Mouse (Mus musculus) layer of hippocampus, postnatal 14 days (tissue): ENCODE results near the gene Mtmr10. TPM values are rescaled to one million over a fixed set of nuclear protein-coding genes. Genes with fewer than 3 reads are reported as not detected.

Source experiments
- DNase-seq, 2 experiments: peaks; one replicate each; pipeline ENCODE4 v3.0.0; 2021 to 2022; ENCODE audit warnings: low spot score in 2 of 2, mixed read lengths in 1 of 2
- total RNA-seq, 2 experiments: library from RNA; stranded (reverse); gene quantifications; 2 replicates each; pipeline ENCODE4 v1.2.3; 2021

Gene Mtmr10
- total RNA-seq, 2 experiments from 2014 or later = 16.1 to 18.1 TPM

DNA sequence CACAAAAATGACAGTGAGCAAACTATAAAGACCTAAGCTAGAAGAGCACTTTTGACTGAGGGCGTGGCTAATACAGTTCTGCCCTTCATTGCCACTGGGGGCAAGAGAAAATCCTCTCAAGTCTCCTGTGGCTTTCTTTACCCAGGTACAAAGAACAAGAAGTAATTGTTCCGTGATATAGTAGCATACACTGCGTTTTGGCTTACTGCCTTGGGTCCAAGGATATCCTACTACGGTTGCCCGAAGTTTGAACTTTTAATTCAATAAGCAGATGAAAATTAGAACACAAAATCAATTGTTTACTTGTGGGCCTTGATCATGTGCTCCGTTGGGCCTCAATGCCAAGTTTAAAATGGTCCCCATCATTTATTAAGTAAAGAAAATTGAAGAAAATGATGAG lies 3.0 kb downstream of the Mtmr10 start:
- no peak for DNase-seq

DNA sequence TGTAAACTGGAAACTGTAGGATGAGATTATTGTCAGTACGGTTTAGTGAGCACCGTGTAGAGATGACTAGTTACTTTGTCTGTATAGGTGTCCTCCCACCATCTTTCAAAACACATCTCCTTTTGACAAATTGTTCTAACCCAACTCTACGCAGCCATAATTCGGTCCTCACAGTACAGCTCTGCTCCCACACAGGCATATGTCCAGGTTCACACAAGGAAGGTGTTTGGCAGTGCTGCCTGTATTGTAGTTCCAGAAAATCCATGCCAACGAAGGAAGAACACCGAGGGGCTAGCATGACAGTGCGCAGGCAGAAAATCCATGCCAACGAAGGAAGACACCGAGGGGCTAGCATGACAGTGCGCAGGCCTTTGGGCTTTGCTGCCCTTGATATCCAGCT lies 4.3 kb downstream of the Mtmr10 start:
- no peak for DNase-seq

DNA sequence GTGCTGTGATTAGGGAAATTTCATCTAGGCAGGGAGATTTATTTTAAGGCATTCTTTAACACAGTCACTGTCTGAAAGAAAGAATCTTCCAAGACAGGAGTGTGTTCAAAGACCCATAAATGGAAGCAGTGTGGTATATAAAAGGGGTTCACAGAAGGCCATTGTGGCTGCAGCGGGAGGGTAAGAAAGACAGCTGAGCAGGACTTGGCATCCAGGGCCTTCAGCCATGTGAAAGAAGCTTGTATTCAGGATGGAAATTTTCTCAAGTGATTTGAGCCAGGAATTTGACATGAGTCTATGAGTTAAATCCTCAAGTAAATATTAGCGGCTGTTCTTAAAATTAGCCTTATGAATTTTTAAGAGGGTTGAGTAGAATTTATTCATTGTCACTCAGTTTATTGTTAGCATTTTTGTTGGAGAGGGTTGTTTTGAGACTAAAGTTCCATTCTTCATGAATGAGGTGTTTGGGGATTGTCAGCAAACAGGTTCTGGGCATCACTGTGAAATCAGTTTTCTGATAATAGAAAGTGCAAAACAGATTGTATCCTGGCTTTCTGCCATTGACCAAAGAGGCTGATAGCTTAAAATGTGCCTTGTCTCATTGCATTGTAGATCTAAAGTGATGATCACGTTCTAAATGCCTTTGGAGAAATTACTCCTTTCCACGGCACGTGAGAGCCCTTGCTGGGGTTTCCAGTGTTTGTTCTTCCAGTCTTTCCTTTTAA lies 9.0 kb downstream of the Mtmr10 start:
- DNase-seq = peak in 1 of 2 experiments; percentile 44

DNA sequence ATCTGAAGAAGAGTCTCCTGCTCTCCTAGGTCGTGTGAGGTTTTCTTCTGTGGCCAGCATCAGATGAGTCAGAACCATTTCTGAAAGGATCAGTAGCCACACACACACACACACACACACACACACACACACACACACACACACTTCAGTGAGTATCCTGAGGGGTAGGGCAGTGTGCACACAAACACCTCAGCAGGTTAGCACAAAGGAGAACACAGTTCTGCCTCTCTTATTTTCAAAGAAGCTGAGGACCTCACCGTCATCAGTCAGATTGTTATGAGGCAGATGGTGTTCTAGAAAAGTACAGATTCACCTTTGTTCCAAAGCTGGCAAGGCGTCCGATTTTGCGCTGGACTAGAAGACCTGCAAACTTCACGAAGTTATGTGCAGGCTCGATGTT lies 22.8 kb downstream of the Mtmr10 start:
- no peak for DNase-seq

DNA sequence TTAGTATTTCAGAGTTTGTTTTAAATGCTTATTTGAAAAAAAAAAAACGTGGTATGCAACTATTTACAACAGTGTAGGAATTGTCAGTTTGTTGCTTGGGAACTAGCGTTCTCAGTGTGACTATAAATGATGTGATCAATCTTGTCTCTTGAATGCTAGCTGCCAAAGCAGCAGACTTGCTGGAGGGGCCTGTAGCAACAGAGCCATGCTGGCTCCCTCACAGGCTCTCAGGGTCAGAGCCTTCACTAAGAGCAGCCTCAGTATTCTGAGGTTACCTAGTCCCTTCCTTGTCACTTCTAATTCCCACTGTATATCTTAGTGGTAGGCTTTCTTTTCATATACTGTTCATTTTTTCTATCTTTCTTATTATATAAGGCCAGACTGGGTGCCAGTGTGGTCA lies 23.3 kb downstream of the Mtmr10 start:
- no peak for DNase-seq

DNA sequence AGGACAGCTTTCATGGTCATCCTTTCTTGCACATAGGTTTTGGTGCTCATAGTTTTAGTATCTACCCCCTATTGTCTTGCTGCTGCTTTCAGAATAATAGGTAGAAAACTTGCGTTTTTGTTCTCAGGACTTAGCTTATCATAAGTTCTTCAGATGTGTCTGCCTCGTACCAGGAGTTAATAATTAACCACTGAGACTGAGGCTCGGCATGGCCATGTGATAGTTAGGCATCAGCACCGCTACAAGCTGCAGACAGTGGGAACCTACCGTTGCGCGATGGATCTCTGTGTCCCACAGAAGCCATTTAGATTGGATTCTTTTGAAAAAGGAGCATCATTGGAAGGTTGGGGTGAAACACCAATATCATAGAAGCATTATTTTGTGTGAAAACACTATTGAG lies 25.4 kb downstream of the Mtmr10 start:
- no peak for DNase-seq

DNA sequence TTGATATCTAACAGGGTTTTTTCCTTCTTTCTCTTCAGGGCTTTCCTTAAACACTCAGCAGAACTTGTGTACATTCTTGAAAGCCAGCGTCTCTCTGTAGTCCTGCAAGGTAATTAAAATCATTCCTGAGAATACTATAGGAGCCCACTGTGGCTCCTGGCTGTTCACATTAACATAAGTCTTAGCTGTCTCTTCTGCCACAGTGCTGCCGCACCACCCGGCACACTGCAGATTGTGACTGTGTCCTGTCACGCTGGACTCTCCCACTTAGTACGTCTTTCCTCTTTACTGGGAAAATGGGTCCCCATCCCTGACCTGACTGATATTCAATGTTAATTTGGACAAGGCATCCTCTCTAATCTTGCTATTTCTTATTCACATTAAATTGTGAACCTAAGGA lies 33.7 kb downstream of the Mtmr10 start:
- DNase-seq = no peak

DNA sequence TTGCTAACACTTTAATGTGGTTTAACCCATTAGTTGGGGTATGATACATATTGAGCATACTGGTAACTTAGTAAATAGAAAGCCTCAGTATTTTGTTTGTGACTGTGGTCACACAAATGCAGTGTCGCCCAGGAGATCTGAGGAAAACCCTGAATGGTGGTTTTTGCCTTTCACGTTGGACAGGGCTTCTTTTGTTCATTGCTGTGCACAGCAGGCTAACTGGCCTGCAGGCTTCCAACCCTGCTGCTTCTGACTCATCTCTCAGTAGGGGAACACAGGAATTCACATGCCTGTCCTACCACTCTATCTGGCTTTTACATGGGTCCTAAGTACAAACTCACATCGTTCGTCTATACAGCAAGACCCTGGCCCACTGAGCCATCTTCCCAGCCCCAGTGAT lies 34.2 kb downstream of the Mtmr10 start:
- DNase-seq = no peak

DNA sequence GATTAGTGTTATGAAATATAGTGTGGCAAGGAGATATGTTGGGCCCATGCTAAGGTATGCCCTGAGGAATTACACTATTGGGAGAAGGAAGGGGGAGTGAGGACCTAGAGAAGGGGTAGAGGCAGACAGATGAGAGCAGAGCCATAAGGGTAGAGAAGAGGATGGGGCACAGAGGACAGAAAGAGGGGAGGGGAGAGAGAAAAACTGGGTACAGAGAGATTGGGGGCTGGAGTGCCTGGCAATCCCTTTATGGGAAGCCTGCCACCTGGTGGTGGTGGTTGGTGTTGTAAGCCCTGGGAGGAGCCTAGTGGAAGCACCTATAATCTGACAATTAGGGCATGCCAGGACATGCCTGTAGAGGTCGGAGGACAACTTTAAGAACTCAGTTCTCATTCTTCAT lies 39.4 kb downstream of the Mtmr10 start:
- DNase-seq = peak; percentile 74 to 79

DNA sequence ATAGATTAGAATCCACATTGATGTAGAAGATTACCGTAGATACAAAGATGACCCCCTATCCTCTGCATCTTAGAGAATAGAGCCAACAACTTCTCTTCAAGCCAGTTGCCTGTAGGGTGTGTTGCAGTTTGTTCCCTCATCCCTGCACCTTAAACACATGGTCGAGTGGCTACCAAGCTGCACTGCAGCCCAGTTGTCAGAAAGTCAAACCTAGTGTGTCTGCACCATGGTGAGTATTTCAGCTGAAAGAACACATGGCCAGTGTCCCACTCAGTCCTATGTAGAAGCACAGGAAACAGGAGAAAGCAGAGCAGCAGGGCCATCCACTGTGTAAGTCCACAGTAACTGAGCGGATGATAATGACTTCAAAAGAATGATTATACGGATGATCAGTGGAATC lies 40.0 kb downstream of the Mtmr10 start:
- no peak for DNase-seq

DNA sequence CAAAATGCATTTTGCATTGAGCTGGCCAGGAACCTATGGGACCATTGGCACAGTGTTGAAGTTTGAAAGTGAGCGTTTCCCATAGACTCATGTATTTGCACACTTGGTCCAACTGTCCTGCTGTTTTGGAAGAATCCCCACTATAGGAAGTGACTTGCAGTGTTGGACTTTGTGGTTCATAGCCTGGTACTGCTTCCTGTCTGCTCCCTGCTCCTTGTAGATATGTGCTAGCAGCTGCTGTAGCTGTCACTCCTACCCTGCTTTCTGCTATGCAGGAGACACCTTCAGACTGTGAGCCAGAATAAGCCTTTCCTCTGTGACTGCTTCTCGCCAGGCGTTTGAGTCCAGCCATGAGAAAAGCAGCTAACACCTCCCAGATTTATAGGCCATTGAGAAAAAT lies 43.9 kb downstream of the Mtmr10 start:
- no peak for DNase-seq

DNA sequence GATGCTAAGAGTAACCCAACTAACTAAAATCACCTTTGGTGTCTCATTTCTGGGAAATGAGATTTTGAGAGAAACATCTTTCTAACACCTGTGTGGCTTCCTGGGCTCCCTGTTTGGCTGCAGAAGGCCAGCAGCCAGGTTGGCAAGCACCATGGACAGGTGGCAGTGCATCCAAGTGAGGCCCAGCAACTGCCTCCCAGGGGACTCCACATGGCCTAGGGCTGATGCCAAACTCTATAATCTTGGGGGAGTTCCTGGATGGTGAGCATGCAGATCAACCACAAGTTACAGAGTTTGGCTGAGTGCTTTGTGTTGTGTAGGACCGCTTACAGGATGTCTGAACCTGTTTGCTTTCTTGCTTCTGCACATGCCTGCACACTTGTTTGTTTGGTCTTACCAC lies 45.2 kb downstream of the Mtmr10 start:
- DNase-seq = no peak

DNA sequence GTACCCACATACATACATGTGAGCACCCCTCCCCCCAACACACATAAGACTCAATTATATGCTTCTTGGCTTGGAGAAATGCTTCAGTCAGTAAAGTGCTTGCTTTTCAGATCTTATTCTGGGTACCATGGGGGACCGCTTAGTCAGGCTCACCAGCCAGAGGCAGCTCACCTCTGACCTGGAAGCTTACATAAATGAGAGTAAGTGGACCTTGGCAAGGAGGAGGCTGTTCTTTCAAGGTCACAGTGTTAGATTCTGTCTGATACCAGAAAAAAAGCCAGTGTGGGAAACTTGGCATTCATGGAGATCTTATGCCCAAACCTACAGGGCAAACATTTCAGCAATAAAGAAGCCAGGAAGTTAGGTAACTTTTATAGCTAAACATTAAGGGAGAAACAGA lies 60.4 kb downstream of the Mtmr10 start:
- DNase-seq = no peak

DNA sequence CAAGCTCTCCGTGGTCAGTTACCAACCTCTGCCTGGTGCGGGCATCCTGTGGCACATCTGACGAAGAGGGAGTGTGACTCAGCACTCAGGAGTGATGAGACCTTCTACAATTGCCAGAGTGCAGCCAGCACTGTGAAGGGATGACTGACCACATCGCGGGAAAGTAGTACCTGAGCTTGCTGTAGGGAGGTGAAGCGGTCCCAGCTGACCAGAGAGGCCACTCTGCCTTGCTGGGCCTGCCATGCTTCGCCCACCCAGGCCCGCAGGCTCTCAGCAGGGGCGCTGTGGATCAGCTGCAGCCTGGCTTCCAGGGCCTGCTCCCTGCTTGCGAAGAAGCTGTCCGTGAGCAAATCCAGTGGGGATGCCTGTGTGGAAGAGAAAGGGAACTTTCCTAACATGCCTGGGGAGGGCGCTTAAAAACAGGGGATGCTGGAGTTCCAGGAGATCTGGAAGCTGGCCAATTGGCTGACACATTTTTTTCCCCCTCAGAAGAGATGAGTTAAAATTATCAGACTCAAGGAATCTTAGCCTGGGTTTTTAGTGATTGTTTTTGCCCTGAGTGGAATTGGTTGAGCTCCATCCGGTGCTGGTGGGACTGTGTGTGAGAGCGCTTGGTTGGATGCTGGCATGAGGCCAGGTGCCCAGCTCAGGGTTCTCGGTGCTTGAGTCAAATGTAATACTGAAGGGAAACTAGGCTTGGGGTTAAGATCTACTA lies 61.9 kb downstream of the Mtmr10 start:
- DNase-seq = peak in 1 of 2 experiments; percentile 48

DNA sequence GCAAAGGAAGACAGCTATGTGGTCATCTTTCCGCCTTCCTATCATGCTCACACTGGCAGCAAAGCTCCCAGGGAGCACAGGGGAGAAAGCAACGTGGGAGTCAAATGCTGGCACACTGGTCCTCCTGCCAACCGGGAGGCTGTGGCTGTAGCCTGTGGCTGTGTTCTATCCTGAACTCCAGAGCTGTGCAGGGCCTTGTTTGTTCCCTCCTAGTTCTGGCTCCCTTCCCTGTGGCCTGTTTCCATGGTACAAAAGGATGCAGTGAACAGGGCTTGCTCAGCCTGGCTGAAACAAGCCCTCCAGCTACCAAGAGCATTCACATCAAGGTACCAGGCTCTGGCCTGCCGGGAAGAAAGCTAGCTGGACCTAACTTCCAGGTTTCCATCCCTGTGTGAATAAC lies 63.6 kb downstream of the Mtmr10 start:
- DNase-seq = peak; percentile 68 to 90

DNA sequence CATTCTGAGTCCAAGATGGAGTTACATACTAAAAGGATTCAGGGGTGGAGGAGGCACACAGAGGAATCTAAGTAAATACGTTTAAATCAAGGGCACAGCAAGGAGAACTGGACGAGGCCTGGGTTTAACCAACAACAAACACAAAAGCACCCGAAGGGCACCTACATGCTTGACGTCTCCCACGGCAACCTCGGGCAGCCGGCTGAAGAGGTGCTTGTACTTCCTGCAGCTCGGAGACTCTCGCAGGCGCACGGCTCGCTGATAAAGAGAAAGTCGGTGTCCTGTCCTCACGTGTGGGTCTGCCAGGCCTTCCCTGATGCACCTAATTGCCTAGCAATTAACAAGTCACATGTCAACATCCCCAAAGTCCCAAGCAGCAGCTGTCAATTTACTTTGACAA lies 66.8 kb downstream of the Mtmr10 start:
- no peak for DNase-seq

DNA sequence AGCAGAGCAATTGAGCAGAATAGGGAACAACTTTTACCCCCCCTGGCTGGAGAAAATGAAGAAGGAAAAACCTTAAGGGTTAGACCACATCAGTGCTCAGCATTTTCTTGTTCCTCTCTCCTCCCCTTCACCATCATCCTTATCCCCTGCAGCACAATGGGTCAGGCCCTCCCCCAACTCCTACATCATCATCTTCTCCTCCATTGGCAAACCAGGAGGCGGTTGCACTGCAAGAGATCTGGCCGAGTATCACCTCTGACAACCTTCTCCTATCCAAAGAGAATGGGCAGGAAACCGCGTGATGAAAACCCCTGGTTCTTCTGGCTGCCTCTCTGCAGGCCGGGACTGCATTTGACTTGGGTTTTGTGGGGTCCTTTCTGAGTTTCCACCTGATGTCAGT lies 69.2 kb downstream of the Mtmr10 start:
- DNase-seq = no peak

DNA sequence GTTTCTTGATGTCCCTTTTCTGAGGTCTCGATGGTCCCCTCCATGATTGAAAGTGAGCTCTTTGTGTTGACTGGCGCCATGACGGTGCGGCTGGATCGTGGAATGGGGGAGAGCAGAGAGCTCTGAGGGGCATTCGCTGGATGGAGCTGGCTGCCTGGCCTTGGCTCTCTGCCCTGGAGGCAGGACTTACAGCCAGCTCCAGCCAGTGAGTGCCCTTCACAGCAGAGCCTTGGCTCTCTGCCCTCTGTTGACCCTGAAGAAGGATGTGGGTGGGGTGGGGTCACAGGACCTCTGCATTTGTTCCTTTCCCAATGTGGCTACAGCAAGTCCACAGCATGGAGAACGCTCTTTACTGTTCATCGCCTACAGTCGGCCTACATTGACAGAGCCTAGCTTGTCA lies 70.0 kb downstream of the Mtmr10 start:
- peak; percentile 50 to 65 for DNase-seq

DNA sequence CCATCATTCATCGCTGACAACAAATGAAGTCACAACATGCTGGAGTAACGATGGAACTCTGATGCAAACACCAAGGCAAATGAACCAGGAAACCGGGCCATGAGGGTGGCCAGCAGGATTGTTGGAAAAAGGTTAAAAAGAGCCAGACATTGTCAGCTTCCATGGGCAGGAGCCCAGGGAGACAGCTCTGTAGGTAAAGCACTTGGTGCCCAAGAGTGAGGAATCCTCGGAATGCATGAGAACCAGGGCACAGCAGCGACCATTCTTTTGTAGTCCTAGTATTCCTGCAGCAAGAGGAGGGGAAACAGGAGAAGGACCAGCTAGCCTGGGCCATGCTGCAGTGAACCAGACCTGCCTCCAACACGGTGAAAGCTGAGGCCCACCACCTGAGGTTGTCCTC lies 71.2 kb downstream of the Mtmr10 start:
- DNase-seq = no peak

DNA sequence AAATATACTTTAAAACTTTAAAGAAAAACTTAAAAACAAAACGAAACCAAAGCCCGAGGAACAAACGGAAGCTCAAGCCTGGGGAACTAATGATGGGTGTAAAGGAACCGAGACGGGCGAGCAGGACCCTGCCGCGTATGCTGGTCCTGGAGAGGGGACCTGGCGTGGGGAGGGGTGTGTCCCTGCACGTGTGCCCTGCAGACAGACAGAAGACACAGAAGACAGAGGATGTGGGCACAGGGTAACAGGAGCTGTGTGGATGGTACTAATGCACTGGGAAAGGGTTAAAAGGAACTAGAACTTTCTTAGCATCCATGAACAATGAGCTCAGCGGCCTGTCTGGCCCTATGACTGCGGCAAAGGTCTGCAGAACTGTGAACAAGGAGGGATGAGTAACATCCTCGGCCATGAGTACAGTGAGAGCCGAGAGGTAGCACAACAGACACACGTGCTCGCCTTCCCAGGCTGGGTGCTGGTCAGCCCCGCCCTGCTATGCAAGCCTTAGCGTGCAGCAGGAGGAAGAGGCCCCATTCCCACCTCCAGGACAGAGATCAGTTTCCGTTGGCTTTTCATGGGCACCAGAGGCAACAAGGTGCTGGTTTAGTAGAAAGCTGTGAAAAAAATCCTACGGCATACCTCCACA lies 72.6 kb downstream of the Mtmr10 start:
- DNase-seq = no peak

DNA sequence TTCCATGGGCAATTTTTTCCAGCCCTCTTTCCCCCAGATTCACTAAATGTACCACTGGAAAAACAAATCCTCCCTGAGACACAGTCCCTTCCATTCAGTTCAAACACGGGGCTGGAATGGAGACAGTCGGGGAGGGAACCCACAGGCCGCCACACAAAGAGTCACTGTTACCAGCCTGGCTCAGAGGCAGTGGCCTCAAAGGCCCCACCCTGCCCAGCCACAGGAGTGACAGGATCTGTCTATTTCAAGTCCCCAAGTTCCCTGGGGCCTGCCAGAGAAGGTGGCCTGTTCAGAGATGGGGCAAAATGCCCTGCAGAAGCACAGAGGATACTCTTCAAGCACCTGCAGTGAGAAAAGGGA lies 73.1 kb downstream of the Mtmr10 start:
- DNase-seq = peak; percentile 40 to 68

DNA sequence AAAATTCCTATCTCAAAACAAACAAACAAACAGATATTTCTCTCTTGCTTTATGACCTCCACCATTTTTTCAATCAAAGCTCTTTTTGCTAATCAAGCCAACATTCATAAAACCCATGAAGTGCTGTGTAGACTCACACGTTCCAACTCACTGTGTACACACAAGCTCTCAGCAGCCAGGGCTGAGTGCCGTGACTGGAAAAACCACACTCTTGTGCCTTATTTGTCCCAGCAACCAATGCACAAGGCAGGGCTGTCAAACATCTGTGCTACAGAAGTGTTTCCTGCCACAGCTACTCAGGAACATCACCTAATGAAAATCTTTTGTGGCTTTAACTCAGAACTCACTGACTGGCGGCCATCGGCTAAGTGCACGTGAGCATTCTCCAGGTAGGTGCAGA lies 78.4 kb downstream of the Mtmr10 start:
- DNase-seq = no peak

DNA sequence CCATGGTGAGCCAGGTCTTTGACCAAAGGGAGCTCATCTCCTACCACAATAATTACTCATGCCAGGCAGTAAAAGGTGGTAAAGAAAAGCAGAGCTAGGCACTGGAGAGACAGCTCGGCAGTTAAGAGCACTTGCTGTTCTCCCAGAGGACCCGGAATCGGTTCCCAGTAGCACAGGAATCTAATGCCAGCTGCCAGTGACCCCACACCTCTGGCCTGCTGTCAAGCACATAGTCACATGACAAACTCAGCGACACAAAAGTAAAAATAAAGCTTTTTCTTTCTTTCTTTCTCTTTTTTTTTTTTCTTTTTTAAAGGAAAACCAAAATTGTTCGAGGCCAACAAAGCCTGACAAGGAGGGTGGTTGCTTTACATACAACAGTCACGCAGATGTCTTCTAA lies 82.4 kb downstream of the Mtmr10 start:
- no peak for DNase-seq
